Mouse (Mus musculus) liver, adult 2 months (tissue): ENCODE measurements around the gene Arhgap32. TPM values are rescaled to one million over a fixed set of nuclear protein-coding genes. Genes with fewer than 3 reads are reported as not detected.
"Not testable (repeated sequence)": the region's sequence is repeated elsewhere in the genome, so short reads cannot be mapped to it uniquely, and the experiment has no call there.

ENCODE experiments used
- DNase-seq: peaks from one replicate; pipeline ENCODE4 v3.0.0-alpha.2; 2011; ENCODE audit warnings: low read depth, low spot score; ENCODE audit errors: extremely low read depth
- H3K27ac ChIP-seq: fragments of 200-500 bp; replicated peaks from 2 replicates; pipeline ENCODE4 v1.5.1; 2012; ENCODE audit warnings: low read depth, mild to moderate bottlenecking, control low read depth, inconsistent platforms, low read length; ENCODE audit not compliant: insufficient read depth
- H3K27me3 ChIP-seq: fragments of 200-500 bp; 2 replicates; pipeline ENCODE4 v1.6.1; 2012; ENCODE audit warnings: mild to moderate bottlenecking, moderate library complexity, low read length, inconsistent platforms; ENCODE audit not compliant: control insufficient read depth, insufficient read depth
- H3K36me3 ChIP-seq: fragments of 200-500 bp; 2 replicates; pipeline ENCODE4 v1.6.1; 2012; ENCODE audit warnings: low read length, inconsistent platforms; ENCODE audit not compliant: control insufficient read depth, insufficient read depth
- H3K4me1 ChIP-seq: fragments of 200-500 bp; 2 replicates; pipeline ENCODE4 v1.6.1; 2011; ENCODE audit warnings: low read length; ENCODE audit not compliant: control insufficient read depth, insufficient read depth
- H3K4me3 ChIP-seq: fragments of 200-500 bp; 2 replicates; pipeline ENCODE4 v1.5.1; 2011; ENCODE audit warnings: low read depth, mild to moderate bottlenecking, control low read depth, low read length, moderate library complexity; ENCODE audit not compliant: insufficient read depth
- H3K79me2 ChIP-seq: fragments of 200-500 bp; 2 replicates; pipeline ENCODE4 v1.6.1; 2012; ENCODE audit warnings: inconsistent platforms, mild to moderate bottlenecking, low read length, moderate library complexity; ENCODE audit not compliant: control insufficient read depth, insufficient read depth
- H3K9ac ChIP-seq: fragments of 200-500 bp; 2 replicates; pipeline ENCODE4 v1.6.1; 2012; ENCODE audit warnings: low read depth, mild to moderate bottlenecking, control low read depth, inconsistent platforms, low read length
- CTCF ChIP-seq: fragments of 200-500 bp; IDR thresholded peaks from 2 replicates; pipeline ENCODE4 v1.5.1; 2011; ENCODE audit warnings: low read depth, low read length, control low read depth
- POLR2A ChIP-seq: fragments of 200-500 bp; IDR thresholded peaks from 2 replicates; pipeline ENCODE4 v1.6.1; 2011; ENCODE audit warnings: low read length, control low read depth; ENCODE audit not compliant: insufficient read depth; ENCODE audit errors: extremely low read depth
- WGBS: fragments of 180-500 bp; shearing (Covaris S2); methylation state at CpG from one replicate; pipeline ENCODE4 v1.1.7; 2018; 5-methylcytosine and 5-hydroxymethylcytosine counted together
- polyA plus RNA-seq: library from polyadenylated mRNA; depleted of rRNA; stranded (reverse); fragments of >200 nt; gene quantifications from 2 replicates; pipeline ENCODE4 v1.2.3, GENCODE M21; 2012
- total RNA-seq: library from RNA; depleted of rRNA; stranded (reverse); fragments of >200 nt; gene quantifications from 2 replicates; pipeline ENCODE4 v1.2.3, GENCODE M21; 2014

The Arhgap32 gene
- total and polyA plus RNA-seq, 2 experiments = 0.98 to 3.4 TPM

- Histone ChIP-seq H3K27ac (no peak overlapping the region), H3K9ac (no peak overlapping the region), H3K4me1 (peaks cover 2% of the 10 kb centered on the region; the same call in 1 of the 2 replicates), H3K27me3 (no peaks in the 10 kb centered on the region), H3K36me3 (peaks cover 2% of the 10 kb centered on the region; the same call in 1 of the 2 replicates), H3K4me3 (no peak overlapping the region), H3K79me2 (peaks cover 28% of the 10 kb centered on the region; the same call in 1 of the 2 replicates)
- TF ChIP-seq POLR2A (no peak), CTCF (no peak)
- DNase-seq = no peak
These were observed 2.5 kb downstream of the Arhgap32 start for GRCm38 (mm10) chr9:32118433-32118832.

DNA sequence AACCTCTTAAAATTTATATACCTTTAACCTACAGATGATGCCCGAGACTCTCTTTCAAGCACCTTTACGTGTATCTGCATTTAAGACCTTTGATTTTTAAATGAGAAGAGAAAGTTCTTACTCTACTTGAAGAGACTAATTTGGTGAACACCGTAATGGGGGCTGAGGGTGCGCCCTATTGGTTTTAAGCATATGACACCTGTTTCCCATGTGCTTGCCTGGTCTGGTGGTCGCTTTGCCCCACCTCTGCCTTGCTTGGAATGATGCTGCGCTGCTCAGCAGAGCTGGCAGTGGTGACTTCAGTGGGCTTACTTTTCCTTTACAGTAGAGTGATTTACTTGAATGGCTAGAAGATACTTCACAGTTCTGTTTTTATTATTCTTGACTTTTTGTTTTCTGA is 3.6 kb downstream of the Arhgap32 start:
- DNase-seq = no peak
- Histone ChIP-seq H3K27me3 (no peaks in the 10 kb centered on the region), H3K4me1 (peaks cover 2% of the 10 kb centered on the region; the same call in 1 of the 2 replicates), H3K27ac (no peak overlapping the region), H3K9ac (no peak overlapping the region), H3K36me3 (peaks cover 2% of the 10 kb centered on the region; the same call in 1 of the 2 replicates), H3K4me3 (no peak overlapping the region), H3K79me2 (peaks cover 25% of the 10 kb centered on the region; the same call in 1 of the 2 replicates)
- TF ChIP-seq CTCF (no peak), POLR2A (no peak)
- 98% methylated on average over 6 of the region's 6 CpGs for WGBS

GRCm38 (mm10) chr9:32120162-32120561 is 4.2 kb downstream of the Arhgap32 start:
- H3K27me3 ChIP-seq = no peaks in the 10 kb centered on the region
- H3K79me2 ChIP-seq = peaks cover 22% of the 10 kb centered on the region; the same call in 1 of the 2 replicates
- DNase-seq = no peak
- H3K9ac ChIP-seq = no peak overlapping the region
- H3K4me1 ChIP-seq = peaks cover 2% of the 10 kb centered on the region; the same call in 1 of the 2 replicates
- TF ChIP-seq POLR2A = no peak
- TF ChIP-seq CTCF = no peak
- H3K36me3 ChIP-seq = peaks cover 2% of the 10 kb centered on the region; the same call in 1 of the 2 replicates
- 80% methylated on average over 1 of the region's 1 CpGs for WGBS
- no peak overlapping the region for H3K4me3 ChIP-seq
- no peak overlapping the region for H3K27ac ChIP-seq

GRCm38 (mm10) chr9:32121271-32121670 is 5.3 kb downstream of the Arhgap32 start:
- 95% methylated on average over 13 of the region's 13 CpGs for WGBS
- H3K9ac ChIP-seq, H3K4me1 ChIP-seq, H3K4me3 ChIP-seq, H3K36me3 ChIP-seq, DNase-seq, H3K27ac ChIP-seq, H3K27me3 ChIP-seq: not testable (repeated sequence)
- H3K79me2 ChIP-seq = peaks cover 17% of the 10 kb centered on the region; the same call in 1 of the 2 replicates

DNA sequence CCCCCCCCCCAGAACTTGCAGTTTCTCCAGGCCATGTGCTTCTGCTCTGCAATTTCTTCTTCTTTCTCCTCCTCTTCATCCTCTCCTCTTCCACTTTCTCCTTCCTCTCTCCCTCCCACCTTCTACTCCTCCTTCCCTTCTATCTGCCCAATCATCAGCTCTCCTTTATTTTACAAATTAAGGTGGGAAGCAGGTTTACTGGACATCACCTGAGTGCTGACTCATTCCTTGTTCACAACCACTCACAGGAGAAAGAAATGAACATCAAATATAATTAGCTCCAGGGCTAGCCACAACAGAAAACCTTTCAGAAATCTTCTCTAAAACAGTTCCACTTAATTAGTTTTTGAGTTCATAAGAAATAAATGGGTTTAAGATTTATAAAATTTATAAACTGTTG is 20.3 kb downstream of the Arhgap32 start:
- Histone ChIP-seq H3K36me3 (no peaks in the 10 kb centered on the region), H3K4me1 (peaks cover 1% of the 10 kb centered on the region; the same call in 1 of the 2 replicates), H3K27me3 (no peaks in the 10 kb centered on the region), H3K4me3 (no peak overlapping the region), H3K27ac (no peak overlapping the region), H3K79me2 (peaks cover 7% of the 10 kb centered on the region; the same call in 1 of the 2 replicates), H3K9ac (no peak overlapping the region)
- TF ChIP-seq POLR2A = no peak
- no peak for TF ChIP-seq CTCF
- DNase-seq = no peak

- peaks cover 7% of the 10 kb centered on the region; the same call in 1 of the 2 replicates for H3K79me2 ChIP-seq
- no peak for DNase-seq
- 75% methylated on average over 11 of the region's 11 CpGs for WGBS
- peaks cover 1% of the 10 kb centered on the region; the same call in 1 of the 2 replicates for H3K4me1 ChIP-seq
- H3K9ac ChIP-seq = no peak overlapping the region
- no peaks in the 10 kb centered on the region for H3K36me3 ChIP-seq
- H3K27me3 ChIP-seq = no peaks in the 10 kb centered on the region
- TF ChIP-seq CTCF = no peak
- no peak for TF ChIP-seq POLR2A
- no peak overlapping the region for H3K4me3 ChIP-seq
- no peak overlapping the region for H3K27ac ChIP-seq
These were observed 20.9 kb downstream of the Arhgap32 start for GRCm38 (mm10) chr9:32136680-32137295.
